Mouse (Mus musculus) layer of hippocampus, adult 2 months (tissue): ENCODE results near the gene Asic2. TPM values are rescaled to one million over a fixed set of nuclear protein-coding genes. Genes with fewer than 3 reads are reported as not detected.
"Not testable (repeated sequence)": the region's sequence is repeated elsewhere in the genome, so short reads cannot be mapped to it uniquely, and the experiment has no call there.

Source experiments
- DNase-seq, 2 experiments: peaks; one replicate each; pipeline ENCODE4 v3.0.0; 2022; ENCODE audit warnings: low spot score in 2 of 2
- H3K27ac ChIP-seq: fragments of 200-600 bp; 2 replicates; pipeline ENCODE4 v1.8.1; 2022
- H3K4me3 ChIP-seq: fragments of 200-600 bp; 2 replicates; pipeline ENCODE4 v1.8.1; 2022; ENCODE audit warnings: mild to moderate bottlenecking
- CTCF ChIP-seq: fragments of 200-600 bp; conservative IDR thresholded peaks from 2 replicates; pipeline ENCODE4 v1.8.1; 2022; ENCODE audit warnings: antibody characterized with exemption, mild to moderate bottlenecking, moderate library complexity
- total RNA-seq, 2 experiments: library from RNA; stranded (reverse); gene quantifications; 2 replicates each; pipeline ENCODE4 v1.2.3; 2021

Asic2 gene
- total RNA-seq, 2 experiments from 2014 or later: 58.5 to 65.6 TPM

DNA sequence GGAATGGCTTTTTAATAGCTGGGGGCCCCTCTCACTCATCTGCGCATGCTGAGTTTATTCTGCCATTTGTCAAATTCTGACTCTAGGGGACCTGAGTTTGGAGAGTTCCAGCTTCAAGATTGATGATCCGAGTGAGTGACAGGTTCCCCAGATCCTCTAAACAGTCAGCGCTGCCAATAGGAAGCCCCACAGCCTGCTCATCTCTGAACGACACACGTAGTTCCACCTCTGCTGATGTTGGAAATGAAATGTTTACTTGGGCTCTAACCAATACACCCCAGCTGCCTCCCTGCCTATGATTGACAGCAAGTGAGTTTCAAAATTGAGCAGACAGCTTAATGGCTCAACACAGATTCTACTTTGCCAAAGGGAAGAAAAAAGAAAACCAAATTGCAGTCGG, 685.1 kb downstream of the Asic2 start:
- DNase-seq: peak in 1 of 2 experiments; percentile 19
- Histone ChIP-seq H3K27ac (no peak overlapping the region), H3K4me3 (no peak overlapping the region)
- no peak for TF ChIP-seq CTCF

DNA sequence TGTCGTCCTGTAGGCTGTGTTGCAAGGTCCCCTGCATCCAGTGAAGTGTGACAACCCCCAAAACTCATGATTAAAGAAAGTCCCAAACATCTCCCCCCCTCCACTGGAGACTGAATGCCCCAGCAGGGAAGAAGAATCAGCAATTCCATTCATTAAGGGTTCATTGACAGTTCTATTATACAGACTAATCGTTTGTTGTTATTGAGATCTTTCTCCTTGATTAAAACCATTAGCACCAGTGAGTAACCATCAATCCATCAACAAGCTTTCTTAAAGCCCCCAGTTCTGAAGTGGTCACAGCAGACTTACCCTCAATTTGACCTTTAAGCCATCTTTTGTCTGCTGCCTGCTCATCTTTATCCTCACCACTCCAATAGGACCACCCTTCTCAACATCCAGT, 688.2 kb downstream of the Asic2 start:
- no peak for TF ChIP-seq CTCF
- no peak for DNase-seq
- H3K27ac ChIP-seq: no peak overlapping the region
- no peak overlapping the region for H3K4me3 ChIP-seq

DNA sequence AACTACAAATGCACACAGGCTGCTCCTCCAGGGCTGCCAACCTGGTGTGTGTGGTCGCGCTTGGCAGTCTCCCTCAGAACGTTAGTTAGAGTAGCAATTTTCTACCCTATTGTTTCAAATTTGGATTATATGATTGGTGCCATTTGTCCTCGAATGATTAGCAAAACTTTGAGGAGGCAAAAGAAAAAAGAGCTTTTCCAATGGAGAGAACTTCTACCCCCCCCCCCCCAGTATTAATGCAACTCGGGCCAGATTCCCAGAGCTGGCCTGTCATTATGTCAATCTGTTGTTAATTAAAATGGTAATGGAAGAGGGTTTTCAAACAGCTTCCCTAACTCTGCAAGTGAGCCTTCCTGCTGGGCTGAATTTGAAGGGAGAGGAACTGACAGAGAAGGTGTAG, 690.9 kb downstream of the Asic2 start:
- H3K27ac ChIP-seq: no peak overlapping the region
- TF ChIP-seq CTCF: no peak
- H3K4me3 ChIP-seq: no peak overlapping the region
- no peak for DNase-seq

DNA sequence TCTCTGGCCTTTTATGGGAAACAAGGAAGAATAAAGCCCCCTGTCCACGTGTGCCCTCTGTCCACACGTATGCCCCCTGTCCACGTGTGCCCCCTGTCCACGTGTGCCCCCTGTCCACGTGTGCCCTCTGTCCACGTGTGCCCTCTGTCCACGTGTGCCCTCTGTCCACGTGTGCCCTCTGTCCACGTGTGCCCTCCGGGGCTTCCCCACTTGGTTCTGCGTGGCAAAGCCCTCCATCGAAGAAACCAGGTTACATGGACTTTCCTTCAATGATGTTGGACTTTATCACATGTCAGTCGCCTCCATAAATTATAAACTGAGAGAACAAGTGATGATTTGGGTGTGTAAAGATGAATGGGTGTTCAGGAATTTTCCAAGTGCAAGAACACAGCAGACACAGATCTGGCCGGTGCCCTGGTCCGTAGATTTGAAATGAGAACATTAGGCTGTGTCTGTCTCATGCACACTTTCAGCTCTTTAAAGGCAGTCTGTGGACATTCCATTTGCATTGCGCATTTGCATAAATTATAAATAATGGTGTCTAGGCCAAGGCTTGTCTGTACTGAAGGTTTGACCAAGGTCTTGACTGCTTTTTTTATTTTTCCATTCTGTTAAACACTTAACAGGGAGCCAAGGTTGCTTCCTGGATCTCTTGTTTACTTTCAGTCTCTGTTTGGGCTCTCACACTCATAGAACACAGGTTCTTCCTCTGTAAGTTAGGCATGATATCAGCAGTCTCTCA, 695.4 kb downstream of the Asic2 start:
- TF ChIP-seq CTCF: no peak
- Histone ChIP-seq H3K4me3 (no peak overlapping the region), H3K27ac (no peak overlapping the region)
- DNase-seq: no peak

DNA sequence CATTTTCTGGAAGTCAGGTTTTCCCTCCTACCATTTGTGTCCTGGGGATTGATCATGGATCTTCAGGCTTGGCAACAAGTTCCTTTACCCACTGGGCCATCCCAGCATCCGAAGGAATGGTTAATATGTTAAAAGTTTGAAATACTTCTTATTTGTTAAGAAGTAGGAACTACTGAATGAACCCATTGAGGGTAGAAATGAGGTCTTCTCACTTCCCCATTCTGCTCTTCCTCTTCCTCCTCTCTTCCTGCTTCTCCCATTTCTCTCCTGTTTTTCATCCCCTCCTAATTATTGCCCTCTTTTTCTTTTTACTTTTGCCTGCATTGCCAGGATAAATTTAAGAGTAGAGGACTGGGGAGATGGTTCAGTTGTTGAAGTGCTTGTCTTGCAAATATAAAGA, 696.8 kb downstream of the Asic2 start:
- no peak for TF ChIP-seq CTCF
- no peak overlapping the region for H3K4me3 ChIP-seq
- no peak for DNase-seq
- no peak overlapping the region for H3K27ac ChIP-seq

DNA sequence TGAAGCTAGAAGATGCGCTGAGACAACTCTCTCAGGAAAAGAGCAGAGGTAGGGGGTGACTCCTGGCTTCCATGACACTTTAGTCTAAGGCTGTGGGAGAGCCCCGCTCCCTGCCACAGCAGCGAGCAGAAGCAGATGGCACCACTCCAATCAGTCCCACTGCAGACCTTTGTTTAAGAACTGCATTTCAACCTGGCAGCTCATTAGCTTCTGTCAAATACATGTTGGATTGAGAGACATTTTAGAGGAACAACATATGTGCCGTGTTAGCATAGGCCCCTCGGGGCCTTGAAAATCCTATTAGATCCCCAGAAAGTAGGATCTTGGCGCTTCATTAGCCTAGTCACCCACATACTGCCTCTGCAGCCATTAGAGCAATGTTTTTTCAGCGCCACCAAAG, 697.7 kb downstream of the Asic2 start:
- H3K27ac ChIP-seq: no peak overlapping the region
- no peak for TF ChIP-seq CTCF
- DNase-seq: no peak
- no peak overlapping the region for H3K4me3 ChIP-seq

DNA sequence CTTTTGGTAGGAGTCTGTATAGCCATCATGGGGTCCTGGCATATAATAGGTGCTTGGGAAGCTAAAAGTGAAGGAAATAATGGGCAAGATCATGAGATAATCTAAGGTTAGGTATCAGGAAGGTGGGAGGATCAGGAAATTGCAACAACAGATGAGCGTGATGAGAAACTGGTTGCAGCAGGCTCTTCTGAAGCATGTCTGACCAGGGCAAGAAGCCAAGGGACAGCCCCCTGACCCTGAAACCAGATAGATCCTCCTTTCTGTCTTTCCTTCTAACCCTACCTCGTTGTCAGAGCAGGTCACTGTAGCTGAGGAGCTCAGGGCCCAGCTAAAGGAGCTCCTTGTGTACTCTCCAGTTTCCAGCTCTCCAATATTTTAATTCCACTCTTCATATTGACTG, 704.5 kb downstream of the Asic2 start:
- Histone ChIP-seq H3K27ac (no peak overlapping the region), H3K4me3 (no peak overlapping the region)
- no peak for TF ChIP-seq CTCF
- DNase-seq: no peak

DNA sequence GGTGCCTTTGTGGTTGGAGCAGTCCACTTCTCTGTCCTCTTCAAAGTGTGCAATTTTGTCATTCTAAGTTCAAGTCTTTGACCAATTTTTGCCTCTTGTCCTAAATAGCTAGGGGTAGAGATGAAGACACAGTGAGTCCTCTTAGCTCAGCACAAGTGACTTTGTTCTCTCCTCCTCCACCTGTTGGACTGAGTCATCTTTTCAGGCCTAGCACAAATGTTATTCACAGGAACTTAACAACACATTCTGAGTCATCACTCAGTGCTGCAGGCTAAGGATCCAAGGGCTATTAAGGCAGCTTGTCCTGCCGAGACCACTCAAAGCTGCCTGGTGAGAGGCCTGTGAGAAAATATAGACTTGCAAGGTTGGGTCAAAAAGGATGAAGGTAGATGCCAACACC, 705.1 kb downstream of the Asic2 start:
- no peak overlapping the region for H3K27ac ChIP-seq
- no peak for DNase-seq
- TF ChIP-seq CTCF: no peak
- H3K4me3 ChIP-seq: no peak overlapping the region

DNA sequence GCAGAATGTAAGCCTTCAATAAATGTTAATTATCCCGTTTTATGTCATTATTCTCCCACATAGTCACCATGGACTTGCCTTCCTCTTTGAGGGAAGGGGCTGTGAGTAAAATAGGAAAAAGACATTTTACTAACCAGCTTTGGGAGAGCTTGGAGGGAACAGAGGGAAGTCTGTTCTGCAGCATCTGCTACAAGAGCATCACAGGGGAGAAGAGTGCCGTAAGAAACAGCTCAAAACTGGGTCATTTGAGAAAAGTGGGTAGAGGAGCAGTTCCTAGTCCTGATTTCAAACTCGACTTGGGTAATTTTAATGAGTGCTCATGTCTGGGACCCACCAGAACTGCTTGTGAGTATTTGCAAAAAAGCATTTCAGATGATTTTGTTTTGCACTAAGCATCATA, 707.0 kb downstream of the Asic2 start:
- H3K27ac ChIP-seq: peak overlapping the region; percentile 1; the same call in 1 of the 2 replicates
- peak; percentile 25 to 47 for DNase-seq
- TF ChIP-seq CTCF: no peak
- H3K4me3 ChIP-seq: no peak overlapping the region

DNA sequence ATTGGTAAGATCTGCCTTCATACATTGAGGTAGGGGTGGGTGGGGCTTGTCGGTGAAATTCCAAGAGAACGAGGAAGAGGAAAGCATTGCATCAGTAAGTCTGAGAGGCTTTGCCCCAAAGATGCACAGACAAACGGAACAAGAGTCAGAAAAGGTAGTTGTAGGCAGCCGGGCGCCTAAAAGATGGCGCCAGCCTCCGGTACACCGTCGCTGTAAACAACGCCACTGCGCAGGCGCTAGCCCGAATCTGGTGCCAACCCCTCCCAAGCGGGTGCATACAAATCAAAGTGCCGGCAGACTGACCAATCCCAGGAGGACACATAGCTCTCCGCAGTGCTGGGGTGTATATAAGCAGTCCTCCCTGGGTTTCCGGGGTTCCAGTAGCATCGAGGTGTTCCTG, 727.1 kb downstream of the Asic2 start:
- not testable (repeated sequence) for DNase-seq, H3K4me3 ChIP-seq, H3K27ac ChIP-seq

DNA sequence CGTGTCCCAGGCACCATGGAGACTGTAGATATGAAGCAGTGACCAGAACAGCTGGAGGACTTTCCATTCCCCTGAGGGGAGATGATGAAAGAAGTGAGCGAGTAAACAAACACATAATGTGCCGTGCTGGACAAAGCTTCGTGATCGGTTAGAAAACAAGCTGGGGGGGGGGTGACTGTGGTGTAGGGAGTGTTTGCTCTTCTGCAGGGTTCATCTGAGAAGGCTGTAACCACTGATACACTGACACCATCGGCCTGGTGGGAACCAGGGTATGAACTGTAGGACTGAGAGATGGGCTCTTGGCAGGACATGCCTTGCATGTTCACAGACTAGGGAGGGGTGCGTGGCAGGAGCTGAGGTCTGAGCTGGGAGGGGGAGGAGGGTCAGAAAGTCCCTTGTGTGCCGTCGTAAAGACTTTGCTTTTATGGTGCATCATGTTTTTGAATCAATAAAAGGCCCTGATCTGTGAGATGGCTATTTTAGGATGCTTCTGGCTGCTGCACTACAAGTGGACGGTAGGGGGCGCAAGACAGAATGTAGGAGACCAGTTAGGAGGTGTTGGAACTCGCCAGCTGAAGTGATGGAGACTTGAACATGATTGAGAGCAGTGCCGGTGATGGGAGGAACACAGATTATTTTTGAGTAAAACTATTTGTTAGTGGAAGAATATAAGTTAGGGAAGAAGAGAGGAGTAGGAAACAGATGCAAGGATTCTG, 728.1 kb downstream of the Asic2 start:
- peak; percentile 80 for TF ChIP-seq CTCF
- Histone ChIP-seq H3K27ac (no peak overlapping the region), H3K4me3 (no peak overlapping the region)
- DNase-seq: peak in 1 of 2 experiments; percentile 51

DNA sequence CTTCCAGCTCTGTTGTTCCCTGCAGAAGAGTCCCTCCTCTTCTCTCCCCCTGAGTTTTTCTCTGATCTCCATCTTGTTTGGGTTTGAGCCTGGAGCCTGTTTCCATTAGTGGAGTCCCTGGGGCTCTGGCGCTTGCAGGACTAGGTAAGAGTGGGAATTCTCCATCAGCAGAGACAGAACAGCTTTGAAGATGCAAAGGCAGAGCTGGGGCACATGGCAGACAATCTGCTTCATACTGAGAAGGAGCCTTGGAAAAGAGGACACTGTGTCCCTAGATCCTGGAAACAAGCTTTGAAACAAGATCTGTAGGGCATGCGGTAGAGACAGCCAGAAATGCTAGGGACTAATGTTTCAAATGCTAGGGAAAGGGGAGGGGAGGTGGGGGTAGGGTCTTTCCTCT, 729.2 kb downstream of the Asic2 start:
- H3K27ac ChIP-seq: peak overlapping the region; percentile 57
- DNase-seq: peak; percentile 17 to 34
- TF ChIP-seq CTCF: no peak

DNA sequence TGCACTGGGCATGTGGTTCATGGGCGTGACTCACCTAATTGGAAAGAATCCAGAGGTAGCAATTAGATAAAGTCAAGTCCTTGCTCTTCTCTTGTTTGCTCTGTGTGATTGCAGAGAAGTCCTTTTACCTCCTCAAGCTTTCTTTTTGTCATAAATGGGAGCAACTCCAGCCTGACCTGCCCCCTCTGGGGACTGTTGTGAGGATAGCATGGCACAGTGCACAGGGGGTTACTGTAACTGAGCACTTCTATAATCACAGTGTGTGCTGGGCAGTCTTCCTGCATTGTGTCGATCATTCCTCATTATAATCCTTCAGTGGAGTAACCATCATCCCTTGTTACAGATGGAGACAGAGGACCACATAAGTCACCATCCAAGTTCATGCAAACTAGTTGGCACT, 732.2 kb downstream of the Asic2 start:
- no peak for DNase-seq
- Histone ChIP-seq H3K4me3 (no peak overlapping the region), H3K27ac (no peak overlapping the region)
- TF ChIP-seq CTCF: no peak

More for the DNA sequence above, 729.2 kb downstream of the Asic2 start:
- H3K4me3 ChIP-seq: no peak overlapping the region

DNA sequence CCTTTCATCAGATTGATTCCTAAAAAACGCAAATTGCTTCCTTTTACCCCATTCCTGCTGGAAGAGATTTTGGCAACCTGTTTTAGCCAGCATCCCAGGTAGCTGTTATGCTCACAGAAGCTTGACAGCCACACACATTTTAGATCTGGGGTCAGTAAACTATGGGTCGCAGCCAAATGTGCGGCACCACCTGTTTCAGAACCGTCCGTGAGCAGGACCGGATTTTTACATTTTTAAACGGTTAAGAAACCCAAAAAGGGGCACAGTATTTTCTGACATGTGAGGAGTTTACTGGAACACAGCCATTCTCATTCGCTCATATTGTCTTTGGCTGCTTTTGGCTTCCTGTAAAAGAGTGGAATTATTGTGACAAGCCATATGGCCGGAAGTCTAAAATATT, 744.9 kb downstream of the Asic2 start:
- DNase-seq: no peak
- no peak overlapping the region for H3K27ac ChIP-seq
- TF ChIP-seq CTCF: no peak
- no peak overlapping the region for H3K4me3 ChIP-seq
